Mouse (Mus musculus): ENCODE data around the gene Gm38392. TPM values are rescaled to one million over a fixed set of nuclear protein-coding genes. Genes with fewer than 3 reads are reported as not detected.
"Not testable (repeated sequence)": the region's sequence is repeated elsewhere in the genome, so short reads cannot be mapped to it uniquely, and the experiment has no call there.

Gm38392 gene
- total and polyA plus RNA-seq, 2 experiments from 2014 or later, result 0.24 TPM; not detected in 1

GRCm38 (mm10) chr3:88276529-88277143 lies 10.4 kb downstream of the Gm38392 start:
- ATAC-seq, result no peak
- Histone ChIP-seq H3K9me3 (ENCODE audit: low read length) (no peaks in the 10 kb centered on the region), H3K4me3 (ENCODE audit: low read length) (no peak overlapping the region), H3K27me3 (ENCODE audit: insufficient read depth, low read length) (no peaks in the 10 kb centered on the region), H3K9ac (replicated peaks; ENCODE audit: low read length) (no peak overlapping the region), H3K36me3 (ENCODE audit: insufficient read depth, low read length) (no peaks in the 10 kb centered on the region), H3K27ac (no peak overlapping the region), H3K4me1 (ENCODE audit: insufficient read depth, low read length) (no peaks in the 10 kb centered on the region), H3K4me2 (ENCODE audit: low read depth, low read length) (no peak overlapping the region)
- 40% methylated on average over 7 of the region's 7 CpGs for WGBS
- peak; percentile 67 for TF ChIP-seq CTCF (IDR thresholded peaks at IDR 0.05; ENCODE audit: low read depth)
- DNase-seq (ENCODE audit: low spot score), result peak; percentile 41

GRCm38 (mm10) chr3:88276121-88276520 lies 10.9 kb downstream of the Gm38392 start:
- no peak overlapping the region for H3K4me3 ChIP-seq (ENCODE audit: low read length)
- TF ChIP-seq CTCF (IDR thresholded peaks at IDR 0.05; ENCODE audit: low read depth), result no peak
- H3K4me1 ChIP-seq (ENCODE audit: insufficient read depth, low read length), result no peaks in the 10 kb centered on the region
- no peak overlapping the region for H3K4me2 ChIP-seq (ENCODE audit: low read depth, low read length)
- H3K36me3 ChIP-seq (ENCODE audit: insufficient read depth, low read length), result no peaks in the 10 kb centered on the region
- WGBS, result 88% methylated on average over 2 of the region's 2 CpGs
- no peak for DNase-seq (ENCODE audit: low spot score)
- no peak for ATAC-seq
- H3K27ac ChIP-seq, result no peak overlapping the region
- no peak overlapping the region for H3K9ac ChIP-seq (replicated peaks; ENCODE audit: low read length)
- no peaks in the 10 kb centered on the region for H3K9me3 ChIP-seq (ENCODE audit: low read length)
- H3K27me3 ChIP-seq (ENCODE audit: insufficient read depth, low read length), result no peaks in the 10 kb centered on the region

DNA sequence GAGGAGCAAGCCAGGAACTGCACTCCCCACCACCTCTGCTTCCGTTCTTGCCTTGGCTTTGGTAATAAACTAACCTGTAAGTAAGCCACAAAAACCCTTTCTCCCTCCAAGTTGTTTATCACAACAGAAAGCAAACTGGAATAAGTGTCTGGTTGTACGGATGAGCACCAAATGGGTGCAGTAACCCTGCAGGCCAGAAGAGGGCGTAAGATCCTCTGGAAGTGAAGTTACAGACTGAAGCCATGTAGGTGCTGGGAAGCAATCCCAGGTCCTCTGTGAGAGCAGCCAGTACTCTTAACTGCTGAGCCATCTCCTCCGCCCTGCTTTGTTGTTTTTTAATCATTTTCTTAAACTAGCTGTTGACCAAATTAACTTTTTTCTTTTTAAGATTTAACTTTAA lies 13.0 kb downstream of the Gm38392 start:
- DNase-seq (ENCODE audit: low spot score) (no peak), ATAC-seq (no peak)
- Histone ChIP-seq H3K9ac (replicated peaks; ENCODE audit: low read length) (no peak overlapping the region), H3K9me3 (ENCODE audit: low read length) (no peaks in the 10 kb centered on the region), H3K4me2 (ENCODE audit: low read depth, low read length) (no peak overlapping the region), H3K4me3 (ENCODE audit: low read length) (no peak overlapping the region), H3K27me3 (ENCODE audit: insufficient read depth, low read length) (no peaks in the 10 kb centered on the region), H3K4me1 (ENCODE audit: insufficient read depth, low read length) (no peaks in the 10 kb centered on the region), H3K36me3 (ENCODE audit: insufficient read depth, low read length) (no peaks in the 10 kb centered on the region), H3K27ac (no peak overlapping the region)
- 97% methylated on average over 4 of the region's 4 CpGs for WGBS
- TF ChIP-seq CTCF (IDR thresholded peaks at IDR 0.05; ENCODE audit: low read depth), result peak; percentile 37

DNA sequence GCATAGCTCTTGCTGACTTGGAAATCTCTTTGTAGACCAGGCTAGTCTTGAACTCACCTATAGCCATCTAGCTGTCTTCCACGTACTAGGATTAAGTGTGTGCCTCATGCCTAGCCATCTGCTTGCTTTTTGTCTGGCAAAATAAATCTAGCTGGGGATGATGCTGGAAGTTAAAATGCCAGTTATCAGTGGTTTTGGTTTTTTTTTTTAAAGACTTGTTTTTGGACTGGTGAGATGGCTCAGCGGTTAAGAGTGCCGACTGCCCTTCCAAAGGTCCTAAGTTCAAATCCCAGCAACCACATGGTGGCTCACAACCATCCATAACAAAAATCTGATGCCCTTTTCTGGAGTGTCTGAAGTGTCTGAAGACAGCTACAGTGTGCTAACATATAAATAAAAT lies 15.2 kb downstream of the Gm38392 start:
- no peak overlapping the region for H3K4me3 ChIP-seq (ENCODE audit: low read length)
- H3K9me3 ChIP-seq (ENCODE audit: low read length), result no peaks in the 10 kb centered on the region
- H3K27ac ChIP-seq, result no peak overlapping the region
- H3K27me3 ChIP-seq (ENCODE audit: insufficient read depth, low read length), result no peaks in the 10 kb centered on the region
- WGBS, result 90% methylated on average over 3 of the region's 3 CpGs
- H3K4me2 ChIP-seq (ENCODE audit: low read depth, low read length), result no peak overlapping the region
- no peak for TF ChIP-seq CTCF (IDR thresholded peaks at IDR 0.05; ENCODE audit: low read depth)
- ATAC-seq, result no peak
- H3K9ac ChIP-seq (replicated peaks; ENCODE audit: low read length), result no peak overlapping the region
- no peaks in the 10 kb centered on the region for H3K36me3 ChIP-seq (ENCODE audit: insufficient read depth, low read length)
- DNase-seq (ENCODE audit: low spot score), result no peak
- H3K4me1 ChIP-seq (ENCODE audit: insufficient read depth, low read length), result no peaks in the 10 kb centered on the region

DNA sequence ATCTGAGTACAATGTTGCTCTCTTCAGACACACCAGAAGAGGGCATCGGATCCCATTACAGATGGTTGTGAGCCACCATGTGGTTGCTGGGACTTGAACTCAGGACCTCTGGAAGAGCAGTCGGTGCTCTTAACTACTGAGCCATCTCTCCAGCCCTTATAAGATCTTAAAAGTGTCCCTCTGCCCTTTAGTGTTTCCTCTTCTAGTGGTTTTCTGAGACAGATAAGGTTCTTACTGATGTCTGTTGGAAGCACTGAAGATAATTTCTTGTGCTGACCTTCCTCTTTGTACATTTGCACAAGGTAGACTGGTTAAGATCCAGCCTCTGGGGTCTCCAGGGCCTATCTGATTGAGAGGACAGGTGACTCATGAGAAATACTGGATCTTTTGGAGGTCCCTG lies 15.7 kb downstream of the Gm38392 start:
- H3K4me1 ChIP-seq (ENCODE audit: insufficient read depth, low read length); DNase-seq (ENCODE audit: low spot score); H3K4me3 ChIP-seq (ENCODE audit: low read length); ATAC-seq; H3K27me3 ChIP-seq (ENCODE audit: insufficient read depth, low read length); H3K9ac ChIP-seq (replicated peaks; ENCODE audit: low read length); H3K36me3 ChIP-seq (ENCODE audit: insufficient read depth, low read length); H3K27ac ChIP-seq; H3K9me3 ChIP-seq (ENCODE audit: low read length); H3K4me2 ChIP-seq (ENCODE audit: low read depth, low read length): not testable (repeated sequence)
- 95% methylated on average over 2 of the region's 2 CpGs for WGBS

- H3K27ac ChIP-seq, result no peak overlapping the region
- H3K27me3 ChIP-seq (ENCODE audit: insufficient read depth, low read length), result no peaks in the 10 kb centered on the region
- DNase-seq (ENCODE audit: low spot score) (no peak), ATAC-seq (no peak)
- no peak overlapping the region for H3K4me3 ChIP-seq (ENCODE audit: low read length)
- WGBS, result 92% methylated on average over 5 of the region's 5 CpGs
- TF ChIP-seq CTCF (IDR thresholded peaks at IDR 0.05; ENCODE audit: low read depth), result no peak
- no peaks in the 10 kb centered on the region for H3K4me1 ChIP-seq (ENCODE audit: insufficient read depth, low read length)
- H3K4me2 ChIP-seq (ENCODE audit: low read depth, low read length), result no peak overlapping the region
- H3K9ac ChIP-seq (replicated peaks; ENCODE audit: low read length), result no peak overlapping the region
- no peaks in the 10 kb centered on the region for H3K9me3 ChIP-seq (ENCODE audit: low read length)
- no peaks in the 10 kb centered on the region for H3K36me3 ChIP-seq (ENCODE audit: insufficient read depth, low read length)
Measured at GRCm38 (mm10) chr3:88268991-88269390, 18.0 kb downstream of the Gm38392 start.

DNA sequence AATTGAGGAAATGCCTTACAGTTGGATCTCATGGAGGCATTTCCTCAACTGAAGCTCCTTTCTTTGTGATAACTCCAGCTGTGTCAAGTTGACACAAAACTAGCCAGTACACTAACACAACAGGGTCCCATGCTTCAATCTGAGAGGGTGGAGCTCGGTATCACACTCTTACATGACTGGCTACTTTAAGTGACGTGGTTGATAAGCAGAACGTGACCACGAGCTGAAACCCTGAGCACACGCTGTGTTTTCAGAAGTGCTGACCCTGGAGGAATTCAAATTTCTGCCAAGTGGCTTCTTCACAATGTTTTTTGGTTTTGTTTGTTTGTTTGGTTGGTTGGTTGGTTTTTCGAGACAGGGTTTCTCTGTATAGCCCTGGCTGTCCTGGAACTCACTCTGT lies 19.0 kb downstream of the Gm38392 start:
- ATAC-seq; H3K4me1 ChIP-seq (ENCODE audit: insufficient read depth, low read length): not testable (repeated sequence)
- 90% methylated on average over 6 of the region's 6 CpGs for whole genome bisulfite sequencing

More for the DNA sequence above, 19.0 kb downstream of the Gm38392 start:
- H3K9ac ChIP-seq (replicated peaks; ENCODE audit: low read length); DNase-seq (ENCODE audit: low spot score); H3K4me3 ChIP-seq (ENCODE audit: low read length); H3K27me3 ChIP-seq (ENCODE audit: insufficient read depth, low read length); H3K9me3 ChIP-seq (ENCODE audit: low read length); H3K36me3 ChIP-seq (ENCODE audit: insufficient read depth, low read length); H3K27ac ChIP-seq; H3K4me2 ChIP-seq (ENCODE audit: low read depth, low read length): not testable (repeated sequence)
